Mouse (Mus musculus) stomach, postnatal 0 days (tissue): ENCODE data around the gene Nufip2. TPM values are rescaled to one million over a fixed set of nuclear protein-coding genes. Genes with fewer than 3 reads are reported as not detected.

ENCODE experiments used
- ATAC-seq: fragments of 200-750 bp; cut with Nextera tagmentation; 2 replicates; pipeline ENCODE4 v1.8.0; 2017; ENCODE audit not compliant: low FRiP score, low TSS enrichment
- DNase-seq: peaks from one replicate; pipeline ENCODE4 v3.0.0-alpha.2; 2016; ENCODE audit warnings: low spot score
- H3K27ac ChIP-seq: fragments of 300-500 bp; sonication (generic); replicated peaks from 2 replicates; pipeline ENCODE4 v1.5.1; 2014; ENCODE audit warnings: mild to moderate bottlenecking, control low read depth
- H3K27me3 ChIP-seq: fragments of 300-500 bp; sonication (generic); 2 replicates; pipeline ENCODE4 v1.6.1; 2014; ENCODE audit warnings: low read length; ENCODE audit not compliant: control insufficient read depth, insufficient read depth
- H3K36me3 ChIP-seq: fragments of 300-500 bp; sonication (generic); 2 replicates; pipeline ENCODE4 v1.6.1; 2014; ENCODE audit warnings: low read length, mixed read lengths; ENCODE audit not compliant: control insufficient read depth, insufficient read depth
- H3K4me1 ChIP-seq: fragments of 300-500 bp; sonication (generic); replicated peaks from 2 replicates; pipeline ENCODE4 v1.6.1; 2014; ENCODE audit warnings: antibody characterized with exemption; ENCODE audit not compliant: control insufficient read depth, insufficient read depth
- H3K4me2 ChIP-seq: fragments of 300-500 bp; sonication (generic); replicated peaks from 2 replicates; pipeline ENCODE4 v1.6.1; 2014; ENCODE audit warnings: low read depth, mild to moderate bottlenecking, control low read depth, moderate library complexity
- H3K4me3 ChIP-seq: fragments of 300-500 bp; sonication (generic); 2 replicates; pipeline ENCODE4 v1.5.1; 2014; ENCODE audit warnings: low read depth, low read length, control low read depth
- H3K9ac ChIP-seq: fragments of 300-500 bp; sonication (generic); 2 replicates; pipeline ENCODE4 v1.6.1; 2014; ENCODE audit warnings: mild to moderate bottlenecking, low read length, control low read depth, mixed read lengths
- H3K9me3 ChIP-seq: fragments of 300-500 bp; sonication (generic); 2 replicates; pipeline ENCODE4 v1.6.1; 2016; ENCODE audit warnings: low read length; ENCODE audit not compliant: control insufficient read depth
- CTCF ChIP-seq: IDR thresholded peaks from 2 replicates; pipeline ENCODE4 v1.5.1; 2016; ENCODE audit warnings: antibody characterized with exemption, low read depth, mild to moderate bottlenecking, moderate library complexity
- EP300 ChIP-seq: optimal IDR thresholded peaks from 2 replicates; pipeline ENCODE3; 2016; ENCODE audit warnings: antibody characterized with exemption
- WGBS: fragments of 180-500 bp; shearing (Covaris S2); extraction: QIAGEN DNeasy Blood & Tissue Kit; methylation state at CpG from one replicate; pipeline ENCODE4 v1.1.7; 2014; 5-methylcytosine and 5-hydroxymethylcytosine counted together
- polyA plus RNA-seq: library from polyadenylated mRNA; unstranded; fragments of >200 nt; fragmentation: Nextera tagmentation; extraction: Ambion mirVana; gene quantifications from 2 replicates; pipeline ENCODE4 v1.2.1, GENCODE M21; 2015

Gene Nufip2
- polyA plus RNA-seq, 1 experiment from 2014 or later = 2.8 TPM

- no peaks in the 10 kb centered on the region for H3K27me3 ChIP-seq
- no peak for TF ChIP-seq CTCF
- no peak for TF ChIP-seq EP300
- 86% methylated on average over 1 of the region's 1 CpGs for WGBS
Measured at GRCm38 (mm10) chr11:77779240-77779639, 93.3 kb downstream of the Nufip2 start.

GRCm38 (mm10) chr11:77781088-77781487, 95.1 kb downstream of the Nufip2 start:
- peaks cover 9% of the 10 kb centered on the region for H3K36me3 ChIP-seq
- H3K27ac ChIP-seq = no peak overlapping the region
- 40% methylated on average over 7 of the region's 7 CpGs for WGBS
- no peak overlapping the region for H3K4me3 ChIP-seq
- DNase-seq (no peak), ATAC-seq (no peak)
- H3K4me1 ChIP-seq = peaks cover 23% of the 10 kb centered on the region
- H3K4me2 ChIP-seq = no peak overlapping the region
- H3K9me3 ChIP-seq = no peaks in the 10 kb centered on the region
- no peaks in the 10 kb centered on the region for H3K27me3 ChIP-seq
- no peak overlapping the region for H3K9ac ChIP-seq
- TF ChIP-seq EP300 (no peak), CTCF (no peak)

More at GRCm38 (mm10) chr11:77779240-77779639, 93.3 kb downstream of the Nufip2 start:
- Histone ChIP-seq H3K9ac (no peak overlapping the region), H3K9me3 (no peaks in the 10 kb centered on the region), H3K36me3 (peaks cover 9% of the 10 kb centered on the region), H3K4me3 (no peak overlapping the region), H3K4me1 (peaks cover 9% of the 10 kb centered on the region), H3K4me2 (no peak overlapping the region), H3K27ac (no peak overlapping the region)
- ATAC-seq = no peak
- no peak for DNase-seq

- ATAC-seq (no peak), DNase-seq (no peak)
- TF ChIP-seq CTCF (no peak), EP300 (no peak)
- H3K9ac ChIP-seq = no peak overlapping the region
- no peak overlapping the region for H3K4me3 ChIP-seq
- 80% methylated on average over 7 of the region's 7 CpGs for WGBS
- peaks cover 9% of the 10 kb centered on the region for H3K36me3 ChIP-seq
- H3K9me3 ChIP-seq = no peaks in the 10 kb centered on the region
- H3K27ac ChIP-seq = no peak overlapping the region
- H3K27me3 ChIP-seq = no peaks in the 10 kb centered on the region
- H3K4me1 ChIP-seq = peaks cover 26% of the 10 kb centered on the region
- H3K4me2 ChIP-seq = no peak overlapping the region
Measured at GRCm38 (mm10) chr11:77782104-77782815, 96.3 kb downstream of the Nufip2 start.

GRCm38 (mm10) chr11:77783211-77783746, 97.3 kb downstream of the Nufip2 start:
- TF ChIP-seq CTCF = no peak
- H3K9ac ChIP-seq = peak overlapping the region; percentile 43; the same call in 1 of the 2 replicates
- ATAC-seq = no peak

GRCm38 (mm10) chr11:77783747-77784646, 98.0 kb downstream of the Nufip2 start:
- DNase-seq = peak; percentile 69

More at GRCm38 (mm10) chr11:77783211-77783746, 97.3 kb downstream of the Nufip2 start:
- WGBS = 42% methylated on average over 10 of the region's 10 CpGs
- Histone ChIP-seq H3K4me1 (peaks cover 26% of the 10 kb centered on the region), H3K4me3 (no peak overlapping the region), H3K27ac (peak overlapping the region; percentile 96), H3K4me2 (peak overlapping the region; percentile 17), H3K9me3 (no peaks in the 10 kb centered on the region), H3K27me3 (no peaks in the 10 kb centered on the region), H3K36me3 (no peaks in the 10 kb centered on the region)
- DNase-seq = no peak

More at GRCm38 (mm10) chr11:77783747-77784646, 98.0 kb downstream of the Nufip2 start:
- Histone ChIP-seq H3K36me3 (no peaks in the 10 kb centered on the region), H3K4me1 (peaks cover 26% of the 10 kb centered on the region), H3K4me2 (peak overlapping the region; percentile 17), H3K27me3 (no peaks in the 10 kb centered on the region), H3K4me3 (no peak overlapping the region), H3K9me3 (no peaks in the 10 kb centered on the region), H3K9ac (peak overlapping the region; percentile 43), H3K27ac (peak overlapping the region; percentile 96)
- TF ChIP-seq CTCF (peak; percentile 60), EP300 (no peak)
- WGBS = 50% methylated on average over 18 of the region's 18 CpGs
- ATAC-seq = 0 out of 2 replicates have a peak, but pooled peaks have one; percentile 22
